Mouse (Mus musculus): ENCODE measurements around the gene Ccdc39.

DNA sequence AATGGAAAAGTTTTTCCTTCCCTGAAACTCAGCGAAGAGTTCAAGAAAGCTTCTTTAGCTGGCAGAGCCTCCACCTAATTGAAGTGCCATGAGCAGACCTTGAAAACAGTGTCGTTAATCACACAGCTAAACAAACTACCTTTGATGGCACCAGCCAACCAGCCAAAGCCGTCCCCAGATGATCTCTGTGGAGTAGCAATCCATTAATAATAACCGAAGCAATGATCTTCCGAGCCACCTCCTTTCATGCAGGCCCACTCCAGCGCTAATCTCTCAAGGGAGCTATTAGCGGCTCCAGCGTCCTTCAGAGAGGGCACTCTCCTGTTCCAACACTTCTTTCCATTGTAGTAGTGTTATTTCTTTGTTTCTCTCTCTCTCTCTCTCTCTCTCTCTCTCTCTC lies 43.3 kb upstream of the Ccdc39 start:
- TF ChIP-seq CTCF (IDR thresholded peaks at IDR 0.05; ENCODE audit: borderline replicate concordance, control insufficient read depth, extremely low read depth, insufficient read depth, low read length, poor library complexity) (no peak), POLR2A (IDR thresholded peaks at IDR 0.05; ENCODE audit: control insufficient read depth, extremely low read depth, insufficient read depth, low read length, poor library complexity) (no peak)
